Mouse (Mus musculus) heart, postnatal 0 days (tissue): ENCODE results near the gene Pigl.

Experiments used
- CTCF ChIP-seq: IDR thresholded peaks from 2 replicates; pipeline ENCODE4 v1.5.1; 2016; ENCODE audit warnings: antibody characterized with exemption, control low read depth, low read depth
- EP300 ChIP-seq: IDR thresholded peaks from 2 replicates; pipeline ENCODE4 v1.6.1; 2016; ENCODE audit warnings: antibody characterized with exemption, low read depth

DNA sequence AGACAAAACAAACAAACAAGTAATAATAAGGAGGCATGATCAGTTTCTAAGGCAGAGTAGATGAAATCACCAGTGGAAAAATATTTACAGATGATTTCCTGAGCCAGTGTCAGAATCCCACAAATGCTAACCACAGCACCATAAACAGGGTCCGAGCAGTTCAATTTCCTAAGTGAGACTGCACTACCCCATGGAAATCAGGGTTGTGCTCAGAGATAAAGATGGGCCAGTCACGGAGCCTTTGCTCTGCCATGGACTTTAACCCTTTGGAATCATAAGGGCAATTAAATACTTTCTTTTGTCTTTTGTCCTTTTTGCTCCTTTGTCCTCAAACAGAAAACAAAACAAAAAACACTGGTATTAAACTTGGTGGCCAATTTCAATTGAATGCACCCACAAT, 64.0 kb downstream of the Pigl start:
- TF ChIP-seq CTCF (no peak), EP300 (no peak)
